ENCODE assay signal across 7 mouse cellular contexts in the genomic region with DNA sequence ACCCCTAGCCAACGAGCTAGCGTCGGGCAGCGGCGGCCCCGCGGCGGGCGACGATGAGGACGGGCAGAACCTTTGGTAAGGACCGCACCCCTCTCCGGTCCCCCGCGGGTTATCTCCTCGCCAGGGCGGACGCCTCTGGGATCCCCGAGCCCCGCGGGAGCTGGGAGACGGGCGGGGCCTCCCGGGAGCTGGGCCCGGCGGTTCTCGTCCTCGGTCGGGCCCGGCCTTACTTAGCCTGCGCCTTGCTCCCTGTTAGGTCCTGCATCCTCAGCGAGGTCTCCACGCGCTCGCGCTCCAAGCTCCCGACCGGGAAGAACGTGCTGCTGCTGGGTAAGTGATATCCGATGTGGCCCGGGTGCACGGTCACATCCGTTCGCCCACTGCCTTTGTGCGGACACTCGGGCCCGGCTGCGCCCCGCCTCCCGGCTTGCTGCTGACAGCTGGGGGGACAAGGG. TPM values are rescaled to one million over a fixed set of nuclear protein-coding genes. Genes with fewer than 3 reads are reported as not detected.
DNase-seq lines count a peak whose midpoint lies in the region; ATAC-seq and TF ChIP-seq lines count a peak whose summit lies in the region.

No protein-coding gene starts in this region.

- no peak for TF ChIP-seq CTCF in lung, adult 2 months (IDR thresholded peaks at IDR 0.05; ENCODE audit: insufficient read depth, low read length)

- peak overlapping the region; percentile 83 for H3K27ac ChIP-seq in brown adipose tissue, adult 24 weeks (replicated peaks; ENCODE audit: low read depth, low read length)
- peak overlapping the region; percentile 96 for H3K27ac ChIP-seq in liver, embryonic 13.5 days
- H3K27ac ChIP-seq in neural tube, embryonic 13.5 days (replicated peaks), result peak overlapping the region; percentile 98

- WGBS in lung, adult 2 months, result 1% methylated on average over 50 of the region's 50 CpGs
- 0% methylated on average over 42 of the region's 50 CpGs for WGBS in liver, embryonic 13.5 days (ENCODE audit: insufficient replicate concordance)
- under 1% methylated on average over 50 of the region's 50 CpGs for WGBS in neural tube, embryonic 13.5 days

- ATAC-seq in hematopoietic stem cell, adult 5-6 weeks (replicated peaks in 1 of 2; ENCODE audit: insufficient read depth in 1 of 2, low FRiP score in 2 of 2, low TSS enrichment in 1 of 2, low read depth in 1 of 2, poor library complexity in 2 of 2, severe bottlenecking in 2 of 2), result peak; percentile 17 to 30; a peak in 3 of 4 replicates
- ATAC-seq in liver, embryonic 13.5 days (ENCODE audit: low read depth), result peak; percentile 88
- ATAC-seq in neural tube, embryonic 13.5 days (ENCODE audit: low read depth), result peak; percentile 70

- no peaks in the 10 kb centered on the region for H3K9me3 ChIP-seq in liver, embryonic 13.5 days (replicated peaks)
- no peaks in the 10 kb centered on the region for H3K9me3 ChIP-seq in neural tube, embryonic 13.5 days

- peak overlapping the region; percentile 93 for H3K4me3 ChIP-seq in lung, adult 2 months (replicated peaks; ENCODE audit: extremely low read depth, low read depth, low read length)
- H3K4me3 ChIP-seq in brown adipose tissue, adult 24 weeks (ENCODE audit: insufficient read depth, low read depth, low read length), result peak overlapping the region; percentile 87
- H3K4me3 ChIP-seq in liver, embryonic 13.5 days (replicated peaks), result peak overlapping the region; percentile 79
- H3K4me3 ChIP-seq in neural tube, embryonic 13.5 days, result peak overlapping the region; percentile 99

- H3K36me3 ChIP-seq in liver, embryonic 13.5 days, result peaks cover 21% of the 10 kb centered on the region
- H3K36me3 ChIP-seq in neural tube, embryonic 13.5 days, result peaks cover 28% of the 10 kb centered on the region

- H3K27me3 ChIP-seq in liver, embryonic 13.5 days, result no peaks in the 10 kb centered on the region
- no peaks in the 10 kb centered on the region for H3K27me3 ChIP-seq in neural tube, embryonic 13.5 days

- TF ChIP-seq POLR2A in lung, adult 2 months (IDR thresholded peaks at IDR 0.05; ENCODE audit: borderline replicate concordance, extremely low read depth, low read depth, low read length), result no peak

- H3K4me2 ChIP-seq in liver, embryonic 13.5 days, result peak overlapping the region; percentile 96
- H3K4me2 ChIP-seq in neural tube, embryonic 13.5 days, result peak overlapping the region; percentile 76

- no peak for DNase-seq in lung, adult 2 months
- no peak for DNase-seq in lung, adult 18-20 months
- no peak for DNase-seq in liver, embryonic 13.5 days
- no peak for DNase-seq in layer of hippocampus, postnatal 25 days (ENCODE audit: extremely low spot score in 1 of 2, low spot score in 1 of 2)

- peak overlapping the region; percentile 86 for H3K9ac ChIP-seq in liver, embryonic 13.5 days
- peak overlapping the region; percentile 96 for H3K9ac ChIP-seq in neural tube, embryonic 13.5 days

- peaks cover 6% of the 10 kb centered on the region; the same call in 1 of the 2 replicates for H3K4me1 ChIP-seq in lung, adult 2 months (ENCODE audit: control insufficient read depth, insufficient read depth, low read length)
- H3K4me1 ChIP-seq in brown adipose tissue, adult 24 weeks (ENCODE audit: control insufficient read depth, insufficient read depth, insufficient read length, low read length), result peaks cover 6% of the 10 kb centered on the region
- peaks cover 32% of the 10 kb centered on the region for H3K4me1 ChIP-seq in liver, embryonic 13.5 days (replicated peaks)
- peaks cover 39% of the 10 kb centered on the region for H3K4me1 ChIP-seq in neural tube, embryonic 13.5 days (replicated peaks)

RNA-seq across cellular contexts. Expression of a gene that starts 0.4 kb away (rescaled TPM):
- polyA plus RNA-seq in lung, adult 2 months (2012; rRNA removed), result 15.4 and 17.8 TPM in 2 replicates
- 20.7 and 22.8 TPM in 2 replicates for polyA plus RNA-seq in brown adipose tissue, adult 24 weeks (2012; ENCODE audit: insufficient read depth, insufficient read length, missing spikeins)
- 48.2 and 62.9 TPM in 2 replicates for total RNA-seq in hematopoietic stem cell, adult 5-6 weeks (2017)
- 23.2 and 24.9 TPM in 2 replicates for polyA plus RNA-seq in liver, embryonic 13.5 days (2015; fragmentation: Nextera tagmentation; extraction: Ambion mirVana)
- polyA plus RNA-seq in neural tube, embryonic 13.5 days (2015; fragmentation: Nextera tagmentation; extraction: Ambion mirVana), result 143 and 151 TPM in 2 replicates
- 100 to 1,000 TPM in 1 of 2 experiments, 10 to 100 TPM in 1; 92.8 to 101 TPM for total RNA-seq in layer of hippocampus, postnatal 25 days (2021)

RNA-seq across cellular contexts. Expression of a gene that starts 41.9 kb away (rescaled TPM):
- polyA plus RNA-seq in lung, adult 2 months (2012; rRNA removed), result 50.9 and 79.8 TPM in 2 replicates
- 21.0 and 25.5 TPM in 2 replicates for polyA plus RNA-seq in brown adipose tissue, adult 24 weeks (2012; ENCODE audit: insufficient read depth, insufficient read length, missing spikeins)
- total RNA-seq in hematopoietic stem cell, adult 5-6 weeks (2017), result 66.4 and 85.0 TPM in 2 replicates
- polyA plus RNA-seq in liver, embryonic 13.5 days (2015; fragmentation: Nextera tagmentation; extraction: Ambion mirVana), result 21.9 and 27.0 TPM in 2 replicates
- 20.3 and 22.3 TPM in 2 replicates for polyA plus RNA-seq in neural tube, embryonic 13.5 days (2015; fragmentation: Nextera tagmentation; extraction: Ambion mirVana)
- 10 to 100 TPM; 21.4 to 21.8 TPM for total RNA-seq in layer of hippocampus, postnatal 25 days (2021)

RNA-seq across cellular contexts. Expression of a gene that starts 49.0 kb away (rescaled TPM):
- polyA plus RNA-seq in lung, adult 2 months (2012; rRNA removed), result 23.0 and 28.9 TPM in 2 replicates
- polyA plus RNA-seq in brown adipose tissue, adult 24 weeks (2012; ENCODE audit: insufficient read depth, insufficient read length, missing spikeins), result 11.6 and 13.2 TPM in 2 replicates
- 45.1 and 51.3 TPM in 2 replicates for total RNA-seq in hematopoietic stem cell, adult 5-6 weeks (2017)
- polyA plus RNA-seq in liver, embryonic 13.5 days (2015; fragmentation: Nextera tagmentation; extraction: Ambion mirVana), result 26.9 and 32.5 TPM in 2 replicates
- polyA plus RNA-seq in neural tube, embryonic 13.5 days (2015; fragmentation: Nextera tagmentation; extraction: Ambion mirVana), result 57.1 and 62.2 TPM in 2 replicates
- total RNA-seq in layer of hippocampus, postnatal 25 days (2021), result 10 to 100 TPM; 50.8 to 51.9 TPM

Comparison
In these comparisons a context has a peak if more than half of its experiments do, and no peak if none do; other contexts are left out.
1. ATAC-seq: peak in every context shown above with its lines; median percentile 88 in liver, embryonic 13.5 days; 70 in neural tube, embryonic 13.5 days; 24 in hematopoietic stem cell, adult 5-6 weeks.